Mouse (Mus musculus): Measurements from ENCODE around the gene Lhfpl2. TPM values are rescaled to one million over a fixed set of nuclear protein-coding genes. Genes with fewer than 3 reads are reported as not detected.

The Lhfpl2 gene
- polyA plus RNA-seq, 1 experiment from 2014 or later, result 64.5 TPM

DNA sequence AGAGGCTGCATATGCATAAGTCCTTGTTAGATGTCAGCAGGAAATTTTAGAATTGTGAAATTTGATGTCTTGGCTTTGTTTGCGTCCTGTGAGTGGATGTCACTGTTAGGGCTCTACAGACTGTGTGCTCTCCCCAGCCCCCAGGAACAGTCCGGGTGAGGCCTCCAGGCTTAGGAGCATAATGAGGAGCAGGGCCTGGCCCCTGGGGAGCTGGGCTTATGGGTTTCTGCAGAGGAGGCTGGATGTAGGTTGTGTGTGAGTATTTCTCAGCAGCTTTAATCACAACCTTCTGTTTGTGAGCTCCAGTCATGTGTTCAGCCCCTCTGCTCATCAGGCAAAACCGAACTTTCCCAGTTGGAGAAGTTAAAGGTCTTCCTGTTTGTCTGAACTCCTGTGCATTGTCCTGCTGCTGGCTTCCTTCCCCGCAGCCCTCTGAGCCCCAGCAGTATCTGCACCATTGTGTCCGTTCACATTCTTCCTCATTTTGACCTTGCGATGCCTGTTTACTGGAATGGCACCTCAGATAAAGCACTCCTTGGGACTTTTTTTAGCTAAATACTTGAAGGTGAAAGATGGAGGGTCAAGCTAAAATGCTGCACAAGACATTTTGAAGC, 101.4 kb downstream of the Lhfpl2 start:
- H3K4me3 ChIP-seq (ENCODE audit: low read depth, low read length), result no peak overlapping the region
- peak overlapping the region; percentile 67; the same call in 1 of the 2 replicates for H3K27ac ChIP-seq (ENCODE audit: low read depth)
- no peak overlapping the region for H3K4me2 ChIP-seq
- no peaks in the 10 kb centered on the region for H3K9me3 ChIP-seq (ENCODE audit: low read depth, low read length)
- H3K4me1 ChIP-seq (ENCODE audit: insufficient read depth), result no peaks in the 10 kb centered on the region
- H3K9ac ChIP-seq, result no peak overlapping the region; the same call in 1 of the 2 replicates
- 47% methylated on average over 6 of the region's 6 CpGs for WGBS
- peak; percentile 38; the same call in 1 of the 2 replicates for ATAC-seq (ENCODE audit: insufficient read depth)
- no peak for TF ChIP-seq CTCF (IDR thresholded peaks at IDR 0.05; ENCODE audit: low read depth)
- H3K27me3 ChIP-seq (ENCODE audit: insufficient read depth, low read length), result no peaks in the 10 kb centered on the region
- DNase-seq, result no peak
- no peaks in the 10 kb centered on the region for H3K36me3 ChIP-seq (ENCODE audit: insufficient read depth)

DNA sequence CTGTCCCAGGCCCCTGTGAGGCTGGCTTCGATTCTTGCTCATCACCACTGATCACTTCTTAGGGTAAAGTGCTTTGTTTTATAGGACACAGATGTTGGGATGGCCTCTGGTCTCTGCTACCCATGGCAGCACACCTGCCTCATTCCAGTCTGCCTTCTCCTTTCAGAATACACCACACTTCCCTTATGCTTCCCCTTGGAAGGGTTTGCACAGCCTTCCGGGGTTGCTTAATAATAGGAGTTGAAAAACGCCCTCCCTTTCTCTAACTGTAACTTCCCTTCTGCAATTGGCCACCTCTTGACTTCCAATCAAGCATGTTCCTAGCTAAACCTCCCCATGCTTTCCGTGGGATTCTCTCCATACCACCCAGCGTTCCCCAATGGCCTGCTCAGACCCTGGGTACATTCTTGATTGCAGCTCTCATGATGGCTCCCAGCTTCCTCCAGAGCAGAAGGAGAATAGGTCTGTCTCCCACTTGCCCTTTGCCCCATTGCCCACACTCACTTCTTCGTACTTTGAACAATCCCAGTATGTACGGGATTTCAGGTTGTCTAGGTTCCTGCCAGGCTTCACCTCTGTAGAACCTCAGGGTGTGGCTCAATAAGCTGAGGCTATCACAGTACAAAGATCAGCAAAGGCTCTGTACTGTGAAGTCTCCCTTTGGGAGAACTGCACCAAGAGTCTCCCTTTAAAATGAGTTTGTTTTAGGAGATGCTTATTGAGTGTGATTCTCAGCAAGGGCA, 102.1 kb downstream of the Lhfpl2 start:
- peak overlapping the region; percentile 67; the same call in 1 of the 2 replicates for H3K27ac ChIP-seq (ENCODE audit: low read depth)
- no peaks in the 10 kb centered on the region for H3K4me1 ChIP-seq (ENCODE audit: insufficient read depth)
- 77% methylated on average over 7 of the region's 7 CpGs for WGBS
- no peaks in the 10 kb centered on the region for H3K27me3 ChIP-seq (ENCODE audit: insufficient read depth, low read length)
- H3K4me2 ChIP-seq, result no peak overlapping the region
- DNase-seq, result no peak
- peak; percentile 11; the same call in 1 of the 2 replicates for ATAC-seq (ENCODE audit: insufficient read depth)
- H3K9me3 ChIP-seq (ENCODE audit: low read depth, low read length), result no peaks in the 10 kb centered on the region
- H3K4me3 ChIP-seq (ENCODE audit: low read depth, low read length), result no peak overlapping the region
- no peak for TF ChIP-seq CTCF (IDR thresholded peaks at IDR 0.05; ENCODE audit: low read depth)
- H3K9ac ChIP-seq, result no peak overlapping the region; the same call in 1 of the 2 replicates
- H3K36me3 ChIP-seq (ENCODE audit: insufficient read depth), result no peaks in the 10 kb centered on the region

DNA sequence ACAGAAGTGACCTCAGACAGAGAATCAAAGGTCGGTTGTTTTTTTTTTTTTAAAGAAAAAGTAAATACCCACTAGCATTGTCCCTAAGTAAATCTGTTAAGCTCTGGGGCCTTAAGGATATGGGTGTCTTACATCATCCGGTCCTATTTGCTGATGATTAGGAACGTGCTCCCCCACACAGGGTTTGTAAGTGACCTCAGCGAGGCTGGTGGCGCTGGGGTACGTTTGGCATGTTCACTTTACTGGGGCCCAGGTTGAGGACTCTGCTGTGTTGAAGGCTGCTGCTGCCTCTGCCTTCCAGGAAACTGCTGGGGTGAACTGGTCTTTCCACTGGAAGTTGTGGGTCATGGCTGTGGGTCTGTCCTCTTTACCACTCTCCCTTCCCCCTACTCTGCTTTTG, 106.9 kb downstream of the Lhfpl2 start:
- Histone ChIP-seq H3K27ac (ENCODE audit: low read depth) (no peak overlapping the region), H3K4me3 (ENCODE audit: low read depth, low read length) (no peak overlapping the region), H3K27me3 (ENCODE audit: insufficient read depth, low read length) (no peaks in the 10 kb centered on the region), H3K36me3 (ENCODE audit: insufficient read depth) (no peaks in the 10 kb centered on the region), H3K4me2 (no peak overlapping the region), H3K4me1 (ENCODE audit: insufficient read depth) (no peaks in the 10 kb centered on the region), H3K9me3 (ENCODE audit: low read depth, low read length) (no peaks in the 10 kb centered on the region), H3K9ac (no peak overlapping the region)
- 55% methylated on average over 6 of the region's 6 CpGs for WGBS
- ATAC-seq (ENCODE audit: insufficient read depth) (no peak), DNase-seq (no peak)
- TF ChIP-seq CTCF (IDR thresholded peaks at IDR 0.05; ENCODE audit: low read depth), result no peak

DNA sequence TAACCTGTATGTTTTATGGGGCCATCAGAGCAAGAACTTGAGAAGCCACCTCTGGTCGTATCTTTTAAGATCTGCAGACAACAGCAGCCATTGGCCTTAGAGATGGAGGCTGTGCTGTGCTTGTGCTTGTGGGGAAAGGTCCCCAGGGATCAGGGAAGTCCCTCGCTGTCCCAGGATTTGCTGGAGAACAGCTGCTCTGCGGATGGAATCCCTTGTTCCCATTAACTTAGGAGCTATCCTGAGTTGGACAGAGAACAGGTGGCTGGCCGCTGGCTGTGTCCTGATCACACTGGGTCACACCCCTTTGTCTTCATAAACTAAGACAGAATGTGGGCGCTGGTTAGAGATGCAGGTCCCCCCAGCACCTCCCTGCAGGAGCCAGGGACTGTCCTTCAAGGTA, 110.7 kb downstream of the Lhfpl2 start:
- 76% methylated on average over 5 of the region's 5 CpGs for WGBS
- H3K4me2 ChIP-seq, result no peak overlapping the region
- no peaks in the 10 kb centered on the region for H3K27me3 ChIP-seq (ENCODE audit: insufficient read depth, low read length)
- no peaks in the 10 kb centered on the region for H3K9me3 ChIP-seq (ENCODE audit: low read depth, low read length)
- ATAC-seq (ENCODE audit: insufficient read depth) (no peak), DNase-seq (no peak)
- TF ChIP-seq CTCF (IDR thresholded peaks at IDR 0.05; ENCODE audit: low read depth), result no peak
- H3K9ac ChIP-seq, result no peak overlapping the region
- peaks cover 6% of the 10 kb centered on the region; the same call in 1 of the 2 replicates for H3K4me1 ChIP-seq (ENCODE audit: insufficient read depth)
- no peak overlapping the region for H3K27ac ChIP-seq (ENCODE audit: low read depth)
- no peaks in the 10 kb centered on the region for H3K36me3 ChIP-seq (ENCODE audit: insufficient read depth)
- H3K4me3 ChIP-seq (ENCODE audit: low read depth, low read length), result no peak overlapping the region

DNA sequence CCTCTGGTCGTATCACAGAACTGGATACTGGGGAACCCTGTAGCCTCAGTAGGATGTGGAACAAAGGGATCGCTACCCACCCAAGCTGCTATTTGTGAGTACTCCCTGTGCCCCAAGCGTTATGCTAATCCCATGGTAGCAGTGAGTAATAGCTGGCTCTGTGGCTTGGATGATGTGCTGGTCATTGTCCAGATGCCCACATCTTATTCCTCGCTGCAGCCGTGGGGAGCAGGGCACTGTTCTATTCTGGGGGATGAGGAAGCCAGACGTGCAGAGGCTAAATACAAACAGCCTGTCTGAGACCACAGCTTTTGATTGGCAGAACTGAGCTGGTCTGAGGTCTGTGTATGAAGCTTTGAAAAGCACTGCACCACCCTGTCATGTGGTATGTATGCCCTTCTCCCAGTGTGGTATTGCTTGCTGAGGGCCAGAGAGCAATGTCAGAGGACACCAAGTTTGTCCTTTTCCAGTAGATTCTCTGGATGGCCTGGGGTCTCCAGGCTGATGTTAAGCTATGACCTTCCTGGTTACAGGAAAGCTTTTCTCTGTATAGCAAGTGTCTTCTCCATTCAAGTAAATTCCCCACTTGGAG, 111.8 kb downstream of the Lhfpl2 start:
- Histone ChIP-seq H3K4me1 (ENCODE audit: insufficient read depth) (peaks cover 16% of the 10 kb centered on the region), H3K27ac (ENCODE audit: low read depth) (no peak overlapping the region), H3K9ac (no peak overlapping the region), H3K4me2 (no peak overlapping the region), H3K4me3 (ENCODE audit: low read depth, low read length) (no peak overlapping the region), H3K36me3 (ENCODE audit: insufficient read depth) (no peaks in the 10 kb centered on the region), H3K27me3 (ENCODE audit: insufficient read depth, low read length) (no peaks in the 10 kb centered on the region), H3K9me3 (ENCODE audit: low read depth, low read length) (no peaks in the 10 kb centered on the region)
- no peak for ATAC-seq (ENCODE audit: insufficient read depth)
- no peak for DNase-seq
- no peak for TF ChIP-seq CTCF (IDR thresholded peaks at IDR 0.05; ENCODE audit: low read depth)
- WGBS, result 70% methylated on average over 6 of the region's 6 CpGs

DNA sequence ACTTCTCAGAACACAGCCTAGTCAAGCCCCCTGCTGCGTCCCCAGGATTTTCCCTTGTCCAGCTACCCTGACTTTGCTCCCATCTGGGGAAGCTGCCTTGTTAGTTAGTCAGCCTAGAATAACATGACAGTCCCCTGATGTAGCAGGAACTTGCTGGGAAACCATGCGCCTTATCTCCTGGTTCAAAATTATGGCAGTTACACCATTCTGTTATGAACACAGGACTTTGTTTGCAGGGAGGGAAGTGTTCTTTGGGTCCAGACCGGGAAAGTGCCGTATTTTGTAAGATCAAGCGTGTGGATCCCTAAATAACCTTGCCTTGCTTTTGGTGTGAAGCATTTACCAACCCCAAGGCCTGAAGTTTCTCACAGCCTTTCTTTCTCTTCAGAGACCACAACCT, 114.0 kb downstream of the Lhfpl2 start:
- H3K9ac ChIP-seq, result no peak overlapping the region
- H3K4me3 ChIP-seq (ENCODE audit: low read depth, low read length), result no peak overlapping the region
- H3K27ac ChIP-seq (ENCODE audit: low read depth), result no peak overlapping the region
- H3K4me2 ChIP-seq, result no peak overlapping the region
- DNase-seq (no peak), ATAC-seq (ENCODE audit: insufficient read depth) (no peak)
- no peaks in the 10 kb centered on the region for H3K27me3 ChIP-seq (ENCODE audit: insufficient read depth, low read length)
- H3K9me3 ChIP-seq (ENCODE audit: low read depth, low read length), result no peaks in the 10 kb centered on the region
- WGBS, result 71% methylated on average over 5 of the region's 5 CpGs
- peaks cover 30% of the 10 kb centered on the region for H3K4me1 ChIP-seq (ENCODE audit: insufficient read depth)
- no peak for TF ChIP-seq CTCF (IDR thresholded peaks at IDR 0.05; ENCODE audit: low read depth)
- peaks cover 8% of the 10 kb centered on the region; the same call in 1 of the 2 replicates for H3K36me3 ChIP-seq (ENCODE audit: insufficient read depth)

Data from lung, embryonic 14.5 days (tissue).